Mouse (Mus musculus) ES-E14 (cell line): ENCODE results near the gene Gsdme. TPM values are rescaled to one million over a fixed set of nuclear protein-coding genes. Genes with fewer than 3 reads are reported as not detected.

ENCODE experiments used
- DNase-seq: peaks from one replicate; pipeline ENCODE4 v3.0.0-alpha.2; 2013; ENCODE audit warnings: low read depth, low spot score
- H3K27ac ChIP-seq: 2 replicates; pipeline ENCODE4 v1.5.1; 2012; ENCODE audit warnings: low read depth, mild to moderate bottlenecking, low read length, moderate library complexity, mixed read lengths; ENCODE audit not compliant: poor library complexity, insufficient read depth, severe bottlenecking
- H3K36me3 ChIP-seq: 2 replicates; pipeline ENCODE4 v1.6.1; 2012; ENCODE audit warnings: mild to moderate bottlenecking, low read length, moderate library complexity, mixed read lengths; ENCODE audit not compliant: control insufficient read depth, poor library complexity, insufficient read depth, severe bottlenecking
- H3K4me1 ChIP-seq, 2 experiments: fragments of 150-350 bp in 1 of 2; sonication (generic) in 1 of 2; 2 replicates each; pipeline ENCODE4 v1.6.1; 2012; ENCODE audit warnings: low read length in 2 of 2, mild to moderate bottlenecking in 1 of 2, mixed read lengths in 1 of 2; ENCODE audit not compliant: control insufficient read depth in 2 of 2, insufficient read depth in 2 of 2, poor library complexity in 1 of 2
- H3K4me3 ChIP-seq, 2 experiments: fragments of 150-350 bp in 1 of 2; sonication (generic) in 1 of 2; 2 replicates each; pipeline ENCODE4 v1.5.1; 2012; ENCODE audit warnings: low read length in 2 of 2, low read depth in 1 of 2, mild to moderate bottlenecking in 1 of 2, mixed read lengths in 1 of 2; ENCODE audit not compliant: insufficient read depth in 1 of 2, poor library complexity in 1 of 2, severe bottlenecking in 1 of 2
- H3K9ac ChIP-seq: 2 replicates; pipeline ENCODE4 v1.6.1; 2012; ENCODE audit warnings: low read depth, mild to moderate bottlenecking, low read length, mixed read lengths; ENCODE audit not compliant: poor library complexity, insufficient read depth, severe bottlenecking
- H3K9me3 ChIP-seq: fragments of 150-350 bp; sonication (generic); 2 replicates; pipeline ENCODE4 v1.6.1; 2012; ENCODE audit warnings: low read depth, mild to moderate bottlenecking, low read length; ENCODE audit not compliant: control insufficient read depth, insufficient read depth
- CHD2 ChIP-seq: IDR thresholded peaks from 2 replicates; pipeline ENCODE4 v1.6.1; 2014; ENCODE audit warnings: mild to moderate bottlenecking, low read depth, low read length, inconsistent platforms
- HCFC1 ChIP-seq: IDR thresholded peaks from 2 replicates; pipeline ENCODE4 v1.6.1; 2012; ENCODE audit warnings: low read length, inconsistent platforms, borderline replicate concordance; ENCODE audit not compliant: insufficient read depth
- MAFK ChIP-seq: IDR thresholded peaks from 2 replicates; pipeline ENCODE4 v1.6.1; 2014; ENCODE audit warnings: mild to moderate bottlenecking, low read depth, low read length, inconsistent platforms; ENCODE audit not compliant: insufficient read depth
- ZC3H11A ChIP-seq: IDR thresholded peaks from 2 replicates; pipeline ENCODE4 v1.6.1; 2012; ENCODE audit warnings: low read depth, mild to moderate bottlenecking, inconsistent platforms, low read length, borderline replicate concordance
- ZNF384 ChIP-seq: IDR thresholded peaks from 2 replicates; pipeline ENCODE4 v1.6.1; 2012; ENCODE audit warnings: low read depth, low read length, inconsistent platforms
- in situ Hi-C, 2 experiments: fragments of 600-800 bp; cut with MboI; formaldehyde crosslinking; loops; one replicate each; pipeline ENCODE4 v1.15.1; 2025; ENCODE audit warnings: low sequenced_read_pairs in 2 of 2, inconsistent platforms in 1 of 2; ENCODE audit not compliant: unreplicated experiment in 2 of 2
- total RNA-seq: library from RNA; depleted of rRNA; stranded (reverse); fragments of 300-350 nt; gene quantifications from 2 replicates; pipeline ENCODE4 v1.2.3, GENCODE M21; 2012

Gene Gsdme
- total RNA-seq, 1 experiment: 1.7 TPM

- Histone ChIP-seq H3K4me1 (no peaks in the 10 kb centered on the region), H3K4me3 (no peak overlapping the region), H3K9me3 (no peaks in the 10 kb centered on the region), H3K36me3 (peaks cover 5% of the 10 kb centered on the region), H3K9ac (no peak overlapping the region), H3K27ac (no peak overlapping the region)
- TF ChIP-seq MAFK (no peak), ZNF384 (no peak), ZC3H11A (no peak), CHD2 (no peak), HCFC1 (no peak)
- in situ Hi-C loops: no loop called here
- DNase-seq: no peak
These were observed 71.5 kb downstream of the Gsdme start for GRCm38 (mm10) chr6:50192169-50192568.

GRCm38 (mm10) chr6:50191605-50192004 lies 72.1 kb downstream of the Gsdme start:
- TF ChIP-seq CHD2: no peak
- no peak for TF ChIP-seq HCFC1
- no peak for TF ChIP-seq ZC3H11A
- TF ChIP-seq MAFK: no peak
- TF ChIP-seq ZNF384: no peak
- no peak overlapping the region for H3K27ac ChIP-seq
- H3K4me1 ChIP-seq: no peaks in the 10 kb centered on the region
- no peaks in the 10 kb centered on the region for H3K9me3 ChIP-seq
- no peak overlapping the region for H3K4me3 ChIP-seq
- in situ Hi-C loops: no loop called here
- H3K9ac ChIP-seq: no peak overlapping the region
- H3K36me3 ChIP-seq: peaks cover 5% of the 10 kb centered on the region
- no peak for DNase-seq

GRCm38 (mm10) chr6:50189376-50189775 lies 74.3 kb downstream of the Gsdme start:
- in situ Hi-C loops: no loop called here
- Histone ChIP-seq H3K9me3 (no peaks in the 10 kb centered on the region), H3K36me3 (peaks cover 5% of the 10 kb centered on the region), H3K9ac (no peak overlapping the region), H3K27ac (no peak overlapping the region), H3K4me1 (no peaks in the 10 kb centered on the region), H3K4me3 (no peak overlapping the region)
- DNase-seq: no peak
- no peak for TF ChIP-seq ZNF384
- no peak for TF ChIP-seq MAFK
- no peak for TF ChIP-seq HCFC1
- no peak for TF ChIP-seq CHD2
- no peak for TF ChIP-seq ZC3H11A

- Histone ChIP-seq H3K4me3 (no peak overlapping the region), H3K4me1 (no peaks in the 10 kb centered on the region), H3K9ac (no peak overlapping the region), H3K9me3 (no peaks in the 10 kb centered on the region), H3K27ac (no peak overlapping the region), H3K36me3 (peaks cover 5% of the 10 kb centered on the region)
- DNase-seq: no peak
- in situ Hi-C loops: no loop called here
- TF ChIP-seq HCFC1 (no peak), ZNF384 (no peak), MAFK (no peak), ZC3H11A (no peak)
These were observed 75.7 kb downstream of the Gsdme start for GRCm38 (mm10) chr6:50187955-50188354.

- TF ChIP-seq ZC3H11A: no peak
- no peak for TF ChIP-seq ZNF384
- no peak for TF ChIP-seq HCFC1
- no peak for TF ChIP-seq CHD2
- TF ChIP-seq MAFK: no peak
- in situ Hi-C loops: no loop called here
- Histone ChIP-seq H3K4me1 (no peaks in the 10 kb centered on the region), H3K9ac (no peak overlapping the region), H3K4me3 (no peak overlapping the region), H3K27ac (no peak overlapping the region), H3K36me3 (no peaks in the 10 kb centered on the region), H3K9me3 (no peaks in the 10 kb centered on the region)
- DNase-seq: no peak
These were observed 83.5 kb downstream of the Gsdme start for GRCm38 (mm10) chr6:50180189-50180588.
